Mouse (Mus musculus) embryonic fibroblast, embryonic 13.5 days (primary cell): ENCODE results near the gene Siae.

Experiments
- CTCF ChIP-seq: IDR thresholded peaks from 2 replicates; pipeline ENCODE4 v1.5.1; 2011; ENCODE audit warnings: mild to moderate bottlenecking, control low read depth, low read length, moderate library complexity, borderline replicate concordance; ENCODE audit not compliant: insufficient read depth
- POLR2A ChIP-seq: IDR thresholded peaks from 2 replicates; pipeline ENCODE4 v1.6.1; 2011; ENCODE audit warnings: low read depth, mild to moderate bottlenecking, control low read depth, low read length, moderate library complexity

DNA sequence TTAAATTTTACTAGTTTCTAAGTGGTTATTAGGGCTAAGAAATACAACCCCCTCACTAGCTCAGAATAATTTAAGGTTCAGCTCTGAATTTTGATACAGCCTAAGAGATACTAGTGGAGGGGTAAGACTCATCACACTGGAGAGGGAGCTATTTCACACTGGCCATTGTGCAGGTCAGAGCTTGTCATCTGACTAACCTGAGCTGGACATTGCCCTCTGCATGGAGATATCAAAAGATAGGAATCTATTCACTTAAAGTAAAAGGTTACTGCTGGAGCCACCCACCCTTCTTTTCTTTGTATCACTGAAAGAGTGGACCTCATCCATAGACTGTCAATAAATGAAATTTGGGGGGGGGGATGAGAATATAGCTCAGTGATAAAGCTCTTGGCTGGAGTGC is 58.8 kb downstream of the Siae start:
- TF ChIP-seq POLR2A (no peak), CTCF (no peak)
